Mouse (Mus musculus) megakaryocyte progenitor cell, adult 5-6 weeks (primary cell): ENCODE measurements around the gene Nxn. TPM values are rescaled to one million over a fixed set of nuclear protein-coding genes. Genes with fewer than 3 reads are reported as not detected.

Experiments
- ATAC-seq: replicated peaks from 2 replicates; pipeline ENCODE4 v1.8.0; 2016; ENCODE audit warnings: mild to moderate bottlenecking, moderate TSS enrichment, inconsistent platforms; ENCODE audit not compliant: poor library complexity
- total RNA-seq, 2 experiments: library from RNA; stranded (forward) in 1 of 2; stranded (reverse) in 1 of 2; fragments of 157-497, 149-512 nt in 1 of 2; fragments of 200-1000 nt in 1 of 2; gene quantifications; 2 replicates each; pipeline versions ENCODE4 v1.2.3 to v1.2.4; 2015 to 2017

Gene Nxn
- total RNA-seq, 2 experiments from 2014 or later: 20.7 to 26.5 TPM

DNA sequence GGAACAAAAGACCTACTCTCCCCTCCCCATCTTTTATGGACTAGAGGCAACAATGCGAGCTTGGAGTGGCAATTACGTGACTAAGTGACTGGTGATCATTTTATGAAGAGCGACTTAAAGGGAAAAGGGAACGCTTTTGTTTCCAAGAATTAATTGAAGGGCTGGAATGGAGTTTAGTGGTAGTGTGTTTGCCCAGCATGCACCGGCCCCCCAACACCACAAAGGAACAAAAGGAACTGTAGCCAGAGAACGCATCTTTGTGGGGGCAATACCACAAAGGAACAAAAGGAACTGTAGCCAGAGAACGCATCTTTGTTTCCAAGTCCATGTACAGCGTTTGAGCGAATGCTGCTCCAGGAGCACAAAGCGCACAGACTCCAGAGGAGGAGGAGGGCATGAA, 64.0 kb downstream of the Nxn start:
- ATAC-seq: no peak

DNA sequence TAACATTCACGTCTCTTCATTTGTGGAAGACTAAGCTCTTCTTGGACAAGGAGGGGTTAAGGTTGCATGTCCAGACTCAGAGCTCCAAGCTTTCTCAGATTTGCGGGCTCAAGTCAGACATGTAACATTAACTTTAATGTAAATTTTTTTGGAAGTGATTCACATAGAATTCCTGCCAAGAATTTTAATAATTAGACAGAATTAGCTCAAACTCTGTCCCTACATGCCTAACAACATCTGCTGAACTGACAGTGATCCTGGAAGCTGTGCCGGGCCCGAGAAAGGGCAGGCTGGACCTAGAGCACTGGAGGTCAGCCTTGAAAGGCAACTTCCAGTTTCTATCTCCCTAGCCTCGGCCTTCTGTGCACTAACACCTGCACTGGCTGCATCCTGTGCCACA, 66.7 kb downstream of the Nxn start:
- no peak for ATAC-seq

DNA sequence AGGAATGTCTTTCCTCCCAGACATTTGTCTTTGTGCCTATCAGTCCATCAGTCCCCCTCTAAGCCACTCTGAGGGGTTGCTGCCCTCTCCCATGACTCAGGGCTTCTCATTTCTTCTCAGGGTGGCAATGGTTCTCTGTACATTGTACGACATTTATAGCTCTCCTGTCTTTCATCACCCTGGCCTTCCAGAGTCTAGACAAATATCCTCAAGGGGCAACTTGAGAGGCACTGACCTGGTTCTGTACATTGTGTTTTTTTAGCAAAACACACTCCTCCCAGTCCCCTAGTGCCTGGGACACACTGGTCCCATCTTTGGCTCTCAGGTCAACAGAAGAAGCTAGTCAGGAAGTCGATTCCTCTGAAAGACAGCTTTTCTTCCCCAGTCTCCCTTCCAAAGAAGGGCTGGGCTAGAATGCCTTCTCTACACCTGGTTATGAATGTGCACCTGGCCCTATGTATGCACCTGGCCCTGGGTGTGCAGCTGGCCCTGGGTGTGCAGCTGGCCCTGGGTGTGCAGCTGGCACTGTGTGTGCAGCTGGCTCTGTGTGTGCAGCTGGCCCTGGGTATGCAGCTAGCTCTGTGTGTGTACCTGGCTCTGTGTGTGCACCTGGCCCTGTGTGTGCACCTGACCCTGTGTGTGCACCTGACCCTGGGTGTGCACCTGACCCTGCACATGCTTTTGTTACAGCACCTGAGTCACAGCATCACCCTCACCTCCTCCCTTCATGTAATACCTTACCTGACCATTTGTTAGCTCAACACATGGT, 70.2 kb downstream of the Nxn start:
- no peak for ATAC-seq

DNA sequence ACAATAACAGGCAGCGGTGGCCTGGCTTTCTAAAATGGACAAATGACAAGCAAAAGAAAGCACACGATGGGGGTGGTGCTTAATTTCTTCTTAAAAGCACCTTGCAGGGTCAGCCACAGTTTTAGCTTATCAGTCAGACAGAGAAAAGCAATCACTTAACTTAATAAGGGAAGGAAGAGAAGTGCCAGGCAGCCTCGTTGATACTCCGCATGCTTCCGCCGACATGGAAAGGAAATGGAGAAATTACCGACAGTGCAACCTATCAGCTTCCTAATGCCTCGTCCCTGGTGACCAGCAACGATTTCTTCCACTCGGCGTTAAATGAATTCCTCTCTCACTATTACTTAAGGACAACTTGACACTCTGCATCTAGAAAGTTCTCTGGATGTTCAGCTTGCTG, 70.9 kb downstream of the Nxn start:
- peak; percentile 66 for ATAC-seq

- no peak for ATAC-seq
These were observed 72.3 kb downstream of the Nxn start for GRCm38 (mm10) chr11:76326672-76327071.

DNA sequence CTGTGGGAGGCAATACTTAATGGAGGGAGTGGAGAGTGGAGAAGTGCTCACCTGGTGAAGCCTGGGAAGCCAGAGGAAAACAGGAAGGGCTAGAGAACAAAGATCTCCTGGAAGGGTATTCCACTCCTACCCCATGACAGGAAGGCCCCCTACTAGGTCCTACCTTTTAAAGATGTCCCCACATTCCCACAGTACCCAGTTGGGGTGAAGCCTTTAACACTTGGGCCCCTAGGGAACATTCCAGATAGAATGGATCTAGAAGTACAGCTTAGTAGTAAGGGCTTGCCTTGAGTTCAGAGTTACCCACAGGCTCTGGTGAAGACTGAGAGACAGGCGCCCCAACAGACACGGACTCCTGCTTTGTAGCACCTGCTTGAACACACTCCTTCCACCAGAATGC, 72.9 kb downstream of the Nxn start:
- no peak for ATAC-seq

GRCm38 (mm10) chr11:76324801-76325200, 74.1 kb downstream of the Nxn start:
- no peak for ATAC-seq

- ATAC-seq: no peak
These were observed 74.7 kb downstream of the Nxn start for GRCm38 (mm10) chr11:76324207-76324606.

DNA sequence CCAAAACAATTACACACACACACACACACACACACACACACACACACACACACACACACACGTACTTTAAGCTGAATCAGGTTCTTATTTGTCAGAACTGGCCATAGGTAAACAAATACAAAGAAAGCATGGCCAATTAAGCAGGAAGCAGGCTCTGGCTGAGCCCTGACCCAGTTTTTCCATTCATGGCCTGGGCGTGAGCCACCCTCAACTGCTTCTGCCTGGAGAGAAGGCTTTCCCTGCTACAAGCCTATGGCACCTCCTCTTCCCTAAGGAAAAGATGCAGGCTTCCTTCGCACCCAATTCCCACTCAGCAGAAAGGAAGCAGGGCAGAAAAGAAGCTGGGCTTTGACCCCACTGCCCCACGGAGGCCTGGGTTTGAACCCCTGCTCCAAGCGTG, 76.0 kb downstream of the Nxn start:
- no peak for ATAC-seq

GRCm38 (mm10) chr11:76322081-76322480, 76.9 kb downstream of the Nxn start:
- no peak for ATAC-seq

GRCm38 (mm10) chr11:76320475-76320874, 78.5 kb downstream of the Nxn start:
- ATAC-seq: no peak

GRCm38 (mm10) chr11:76319714-76320435, 79.1 kb downstream of the Nxn start:
- no peak for ATAC-seq

DNA sequence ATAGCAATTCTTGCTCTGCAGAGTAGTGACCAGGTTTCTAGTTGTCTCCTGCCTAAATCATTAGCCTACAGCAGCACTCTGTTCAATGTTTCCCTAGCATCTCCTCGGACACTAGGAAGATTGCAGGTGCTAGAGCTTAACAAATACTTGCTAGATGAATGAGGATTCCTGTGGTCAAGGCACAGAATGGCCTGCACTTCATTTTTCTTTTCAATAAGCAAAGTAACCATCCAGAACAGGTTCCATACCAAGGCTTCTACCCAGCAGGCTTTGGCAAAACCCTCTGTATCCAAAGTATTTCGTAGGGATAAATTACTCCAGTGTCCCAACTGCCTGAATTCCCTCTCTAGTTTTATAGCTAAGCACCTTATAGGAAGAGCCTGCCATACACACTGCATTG, 81.0 kb downstream of the Nxn start:
- no peak for ATAC-seq

DNA sequence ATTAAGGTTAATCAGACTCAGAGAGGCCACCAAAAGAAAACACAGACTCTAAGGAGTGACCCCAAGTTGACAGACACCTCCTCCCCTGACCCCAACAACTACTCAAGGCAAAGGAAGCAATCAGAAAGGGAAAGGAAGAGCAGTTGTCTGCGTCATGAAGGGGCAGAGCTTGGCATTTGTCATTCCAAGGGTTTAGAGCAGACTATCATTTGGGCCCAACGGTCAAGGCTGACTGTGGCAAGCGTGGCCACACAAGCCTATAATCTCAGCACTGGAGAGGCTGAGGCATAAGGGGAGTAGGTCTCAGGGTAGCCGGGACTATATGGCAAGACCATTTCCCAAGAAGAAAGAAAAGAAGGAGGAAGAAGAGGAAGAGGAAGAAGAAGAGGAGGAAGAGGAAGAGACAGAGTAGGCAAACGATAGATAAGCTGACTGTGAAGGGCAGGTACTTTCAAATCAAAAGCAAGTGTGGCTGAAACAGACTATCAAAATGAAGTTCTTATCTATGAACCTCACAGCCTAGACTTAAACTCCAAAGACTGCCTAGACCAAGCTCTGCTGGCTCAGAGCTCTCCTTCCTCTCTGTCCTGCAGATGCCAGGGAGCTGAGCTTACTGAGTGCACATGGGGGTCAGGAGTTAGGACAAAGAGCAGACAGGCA, 83.0 kb downstream of the Nxn start:
- no peak for ATAC-seq

- 0 out of 2 replicates have a peak, but pooled peaks have one; percentile 37 for ATAC-seq
These were observed 84.2 kb downstream of the Nxn start for GRCm38 (mm10) chr11:76314741-76315140.

DNA sequence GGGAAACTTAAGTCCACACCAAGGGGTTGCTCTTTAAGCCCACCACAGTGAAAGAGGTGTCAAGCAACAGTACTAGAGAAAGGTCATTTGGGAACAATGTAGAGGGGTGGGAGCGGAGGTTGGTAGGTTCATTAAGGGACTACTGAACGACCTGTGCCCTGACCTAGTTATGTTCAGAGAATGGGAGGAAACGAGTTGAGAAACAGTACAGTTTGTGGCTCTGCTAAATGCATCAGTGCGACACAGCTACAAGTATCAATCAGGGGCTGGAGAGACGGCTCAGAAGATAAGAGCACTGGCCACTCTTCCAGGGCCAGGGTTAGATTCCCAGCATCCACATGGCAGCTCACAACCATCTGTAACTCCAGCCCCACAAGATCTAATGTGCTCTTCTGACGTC, 84.8 kb downstream of the Nxn start:
- ATAC-seq: no peak

DNA sequence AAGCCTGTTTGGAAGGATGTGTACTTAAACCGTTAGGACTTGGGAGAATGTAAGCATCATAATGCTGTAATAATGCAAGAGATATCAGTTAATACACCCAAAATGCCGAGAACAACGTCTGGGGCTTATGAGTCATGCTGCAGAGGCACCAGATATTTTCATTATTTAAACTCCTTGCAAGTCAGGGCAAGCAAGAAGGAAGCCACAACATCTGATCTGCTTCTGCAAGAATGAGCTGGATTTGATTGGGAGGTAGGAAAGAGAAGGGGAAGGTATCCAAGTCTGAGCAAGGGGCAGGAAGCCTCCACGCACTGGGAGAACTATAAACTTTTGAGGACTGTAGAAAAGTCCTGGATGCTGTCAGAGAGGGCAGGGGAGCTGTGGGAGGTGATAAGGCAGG, 86.1 kb downstream of the Nxn start:
- ATAC-seq: no peak

- no peak for ATAC-seq
These were observed 87.5 kb downstream of the Nxn start for GRCm38 (mm10) chr11:76311224-76312000.

DNA sequence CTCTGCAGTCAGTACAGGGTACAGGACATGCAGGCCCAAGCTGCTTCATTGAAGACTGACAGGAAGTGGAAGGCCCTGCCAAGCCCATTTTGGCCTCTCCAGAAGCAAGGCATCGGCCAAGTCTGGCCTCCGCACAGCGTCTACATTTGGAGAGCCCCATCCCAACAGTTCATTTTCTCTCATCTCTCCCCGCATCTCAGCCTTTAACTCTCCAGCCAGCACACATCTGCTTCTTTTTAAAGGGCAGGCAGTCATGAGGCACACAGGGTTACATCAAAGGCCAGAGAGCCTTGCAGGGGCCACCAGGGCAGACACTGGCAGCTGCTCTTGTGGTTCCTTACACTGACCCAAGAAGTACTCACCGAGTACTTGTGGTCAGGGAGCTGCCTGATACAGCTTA, 89.1 kb downstream of the Nxn start:
- no peak for ATAC-seq

DNA sequence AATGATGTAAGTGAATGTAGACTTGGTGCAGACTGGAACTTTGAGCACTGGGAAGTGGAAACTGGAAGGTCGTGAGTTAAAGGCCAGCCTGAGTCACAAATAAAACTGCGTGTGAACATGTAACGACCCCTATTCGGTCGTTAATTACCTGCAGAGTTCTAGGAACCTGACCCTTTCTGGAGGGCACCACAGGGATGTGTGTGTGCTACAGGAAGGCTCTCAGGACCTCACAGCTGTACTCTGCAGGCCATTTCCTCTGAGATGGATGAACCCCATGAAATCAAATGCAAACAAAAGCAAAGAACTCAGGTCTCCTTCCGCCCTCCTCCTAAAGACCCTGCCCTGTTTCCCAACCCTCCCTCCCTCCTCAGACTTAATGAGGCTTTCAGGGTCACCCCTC, 89.9 kb downstream of the Nxn start:
- ATAC-seq: no peak

- peak; percentile 80 for ATAC-seq
These were observed 92.2 kb downstream of the Nxn start for GRCm38 (mm10) chr11:76306769-76307168.
